Mouse (Mus musculus): ENCODE data around the gene Dgka. TPM values are rescaled to one million over a fixed set of nuclear protein-coding genes. Genes with fewer than 3 reads are reported as not detected.

Gene Dgka
- polyA plus RNA-seq, 1 experiment from 2014 or later, result 12.3 TPM

DNA sequence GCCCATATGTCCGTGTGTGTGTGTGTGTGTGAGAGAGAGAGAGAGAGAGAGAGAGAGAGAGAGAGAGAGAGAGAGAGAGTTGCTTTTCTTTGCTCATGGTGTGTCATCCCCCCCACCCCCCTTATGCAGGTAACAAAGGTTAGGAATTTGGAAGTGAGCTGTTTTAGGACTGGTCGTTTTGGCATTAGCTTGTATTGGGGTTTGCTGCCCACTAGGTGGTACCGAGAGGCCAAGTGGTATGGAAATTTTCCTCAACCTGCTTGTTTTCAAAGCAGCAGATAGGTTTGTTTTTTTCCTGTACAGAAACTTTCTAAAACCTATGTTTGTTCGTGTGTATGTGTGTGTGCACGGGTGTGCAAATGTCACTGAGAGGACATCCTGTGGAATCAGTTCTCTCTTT lies 29.0 kb upstream of the Dgka start:
- Histone ChIP-seq H3K27me3 (ENCODE audit: control insufficient read depth, insufficient read depth, low read length) (no peaks in the 10 kb centered on the region), H3K9me3 (replicated peaks; ENCODE audit: control insufficient read depth, low read length) (no peaks in the 10 kb centered on the region), H3K9ac (ENCODE audit: low read length) (no peak overlapping the region), H3K4me2 (ENCODE audit: low read depth, low read length) (no peak overlapping the region), H3K4me1 (ENCODE audit: control insufficient read depth, insufficient read depth, low read length) (no peaks in the 10 kb centered on the region), H3K4me3 (ENCODE audit: low read length) (no peak overlapping the region), H3K27ac (ENCODE audit: low read length) (no peak overlapping the region), H3K36me3 (ENCODE audit: control insufficient read depth, insufficient read depth) (no peaks in the 10 kb centered on the region)
- ATAC-seq (replicated peaks; ENCODE audit: extremely low read depth, insufficient read depth, low FRiP score), result no peak
- 17% methylated on average over 5 of the region's 5 CpGs for WGBS

DNA sequence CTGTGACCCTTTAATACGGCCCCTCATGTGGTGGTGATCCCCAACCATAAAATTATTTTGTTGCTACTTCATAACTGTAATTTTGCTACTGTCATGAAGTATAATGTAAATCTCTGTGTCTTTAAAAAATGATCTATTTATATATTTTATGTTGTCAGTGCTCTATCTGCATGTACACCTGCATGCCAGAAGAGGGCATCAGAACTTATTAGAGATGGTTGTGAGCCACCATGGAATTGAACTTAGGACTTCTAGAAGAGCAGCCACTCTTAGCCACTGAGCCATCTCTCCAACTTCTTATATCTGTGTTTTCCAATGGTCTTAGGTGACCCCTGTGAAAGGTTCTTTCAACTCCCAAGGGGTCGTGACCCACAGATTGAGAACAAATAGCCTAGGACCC lies 28.2 kb upstream of the Dgka start:
- H3K4me2 ChIP-seq (ENCODE audit: low read depth, low read length), result no peak overlapping the region
- WGBS, result 73% methylated on average over 2 of the region's 2 CpGs
- no peak overlapping the region for H3K9ac ChIP-seq (ENCODE audit: low read length)
- H3K36me3 ChIP-seq (ENCODE audit: control insufficient read depth, insufficient read depth), result no peaks in the 10 kb centered on the region
- no peaks in the 10 kb centered on the region for H3K27me3 ChIP-seq (ENCODE audit: control insufficient read depth, insufficient read depth, low read length)
- H3K4me3 ChIP-seq (ENCODE audit: low read length), result no peak overlapping the region
- H3K27ac ChIP-seq (ENCODE audit: low read length), result no peak overlapping the region
- H3K9me3 ChIP-seq (replicated peaks; ENCODE audit: control insufficient read depth, low read length), result no peaks in the 10 kb centered on the region
- no peaks in the 10 kb centered on the region for H3K4me1 ChIP-seq (ENCODE audit: control insufficient read depth, insufficient read depth, low read length)
- no peak for ATAC-seq (replicated peaks; ENCODE audit: extremely low read depth, insufficient read depth, low FRiP score)

DNA sequence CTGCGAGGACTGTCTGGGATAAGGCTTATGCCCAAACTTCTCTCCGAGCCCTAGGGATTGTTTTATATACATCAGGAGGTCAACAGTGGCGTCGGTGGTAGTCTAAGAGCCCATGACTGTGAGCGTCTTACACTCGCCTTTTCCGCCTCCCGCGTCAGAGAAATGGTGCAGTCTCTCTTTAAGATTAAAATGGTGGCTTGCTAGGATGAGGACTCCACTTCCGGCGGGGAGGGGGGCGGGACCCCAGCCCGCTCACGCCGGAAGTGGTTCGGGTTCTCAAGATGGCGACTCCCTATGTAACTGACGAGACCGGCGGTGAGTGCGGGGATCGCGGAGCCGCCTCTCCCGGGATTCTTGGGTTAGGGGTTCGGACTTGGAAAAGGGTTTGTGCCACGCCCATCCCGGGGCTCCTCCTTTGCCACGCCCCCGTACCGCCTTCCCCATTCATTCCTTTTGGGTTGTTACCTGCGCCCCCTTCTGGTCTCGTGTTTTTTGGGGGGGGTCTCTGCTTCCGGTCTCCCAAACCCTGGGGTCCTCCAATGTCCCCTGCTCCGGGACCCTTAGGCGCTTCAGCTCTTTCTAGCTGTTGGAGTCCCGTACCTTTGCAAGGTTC lies 3.7 kb upstream of the Dgka start:
- H3K4me2 ChIP-seq (ENCODE audit: low read depth, low read length), result peak overlapping the region; percentile 92
- H3K9me3 ChIP-seq (replicated peaks; ENCODE audit: control insufficient read depth, low read length), result no peaks in the 10 kb centered on the region
- no peaks in the 10 kb centered on the region for H3K27me3 ChIP-seq (ENCODE audit: control insufficient read depth, insufficient read depth, low read length)
- H3K36me3 ChIP-seq (ENCODE audit: control insufficient read depth, insufficient read depth), result no peaks in the 10 kb centered on the region
- H3K27ac ChIP-seq (ENCODE audit: low read length), result peak overlapping the region; percentile 96
- peak overlapping the region; percentile 87 for H3K9ac ChIP-seq (ENCODE audit: low read length)
- ATAC-seq (replicated peaks; ENCODE audit: extremely low read depth, insufficient read depth, low FRiP score), result peak; percentile 75
- H3K4me3 ChIP-seq (ENCODE audit: low read length), result peak overlapping the region; percentile 94
- under 1% methylated on average over 37 of the region's 37 CpGs for whole genome bisulfite sequencing
- H3K4me1 ChIP-seq (ENCODE audit: control insufficient read depth, insufficient read depth, low read length), result peaks cover 22% of the 10 kb centered on the region

DNA sequence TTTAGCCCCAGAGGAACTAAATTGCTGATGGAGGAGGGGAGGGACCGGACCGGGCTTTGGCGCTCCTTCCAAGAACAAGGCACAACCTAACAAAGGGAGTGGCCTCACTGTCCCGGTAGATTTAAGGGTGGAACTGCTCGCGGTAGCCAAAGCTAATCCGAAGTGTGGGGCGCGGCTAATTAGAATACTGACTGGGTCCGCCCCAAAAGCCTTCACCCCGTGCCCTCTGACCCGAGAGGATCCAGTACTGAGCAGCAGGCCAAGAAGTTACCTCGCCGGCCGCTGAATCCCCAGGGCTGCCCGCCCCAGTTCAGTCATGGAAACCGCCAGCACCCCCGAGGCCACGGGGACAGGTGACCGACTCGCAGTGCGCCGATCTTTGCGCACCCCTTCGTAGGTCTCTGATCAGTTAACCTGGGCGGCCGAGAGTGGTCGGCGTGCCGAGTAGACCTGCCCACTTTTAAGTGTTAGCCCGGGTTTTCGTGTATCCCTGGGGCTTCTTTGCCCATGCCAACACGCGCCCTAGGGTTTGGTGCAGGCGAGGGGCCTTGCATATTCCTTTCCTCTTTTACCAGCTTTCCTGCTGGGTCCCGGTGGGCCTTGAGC lies 3.1 kb upstream of the Dgka start, which contains the start of gene Pym1:
Gene Pym1 (plus strand): TSS at position 244 of the 606 bp plus-strand sequence.
- H3K9ac ChIP-seq (ENCODE audit: low read length), result peak within 1 kb of the TSS; percentile 87
- WGBS, result under 1% methylated on average over 36 of the region's 36 CpGs
- peak; percentile 26 for ATAC-seq (replicated peaks; ENCODE audit: extremely low read depth, insufficient read depth, low FRiP score)
- H3K9me3 ChIP-seq (replicated peaks; ENCODE audit: control insufficient read depth, low read length), result no peaks in the 10 kb centered on the region
- H3K27ac ChIP-seq (ENCODE audit: low read length), result peak within 1 kb of the TSS; percentile 96
- H3K4me1 ChIP-seq (ENCODE audit: control insufficient read depth, insufficient read depth, low read length), result peaks cover 27% of the 10 kb centered on the region
- H3K27me3 ChIP-seq (ENCODE audit: control insufficient read depth, insufficient read depth, low read length), result no peaks in the 10 kb centered on the region
- H3K36me3 ChIP-seq (ENCODE audit: control insufficient read depth, insufficient read depth), result no peaks in the 10 kb centered on the region
- peak within 1 kb of the TSS; percentile 92 for H3K4me2 ChIP-seq (ENCODE audit: low read depth, low read length)
- H3K4me3 ChIP-seq (ENCODE audit: low read length), result peak within 1 kb of the TSS; percentile 94

DNA sequence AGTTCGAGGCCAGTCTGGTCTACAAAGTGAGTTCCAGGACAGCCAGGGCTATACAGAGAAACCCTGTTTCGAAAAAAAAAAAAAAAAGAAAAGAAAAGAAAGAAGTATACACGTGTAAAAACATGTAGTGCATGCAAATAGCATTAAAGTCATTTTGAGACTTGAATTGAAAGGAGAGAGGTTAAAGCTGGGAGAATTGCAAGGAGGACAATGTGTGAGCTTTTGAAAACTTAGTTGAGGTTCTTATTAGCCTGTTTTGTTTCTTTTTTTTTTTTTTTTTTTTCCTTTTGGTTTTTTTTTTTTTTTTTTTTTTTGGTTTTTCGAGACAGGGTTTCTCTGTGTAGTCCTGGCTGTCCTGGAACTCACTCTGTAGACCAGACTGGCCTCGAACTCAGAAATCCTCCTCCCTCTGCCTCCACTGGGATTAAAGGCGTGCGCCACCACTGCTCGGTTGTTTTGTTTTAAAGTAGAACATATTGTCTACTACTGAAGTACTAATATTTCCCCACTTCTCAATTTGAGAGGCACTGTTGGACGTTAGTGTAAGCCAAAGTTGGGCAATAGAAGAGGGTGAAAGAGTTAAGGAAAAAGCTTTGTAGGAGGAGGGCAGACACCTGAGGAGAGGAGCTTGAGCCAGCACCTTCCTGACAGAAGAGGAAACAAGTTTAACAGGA lies 2.5 kb upstream of the Dgka start:
- 53% methylated on average over 9 of the region's 9 CpGs for WGBS
- Histone ChIP-seq H3K4me3 (ENCODE audit: low read length) (peak overlapping the region; percentile 94), H3K4me2 (ENCODE audit: low read depth, low read length) (peak overlapping the region; percentile 92), H3K36me3 (ENCODE audit: control insufficient read depth, insufficient read depth) (no peaks in the 10 kb centered on the region), H3K9ac (ENCODE audit: low read length) (peak overlapping the region; percentile 87), H3K27me3 (ENCODE audit: control insufficient read depth, insufficient read depth, low read length) (no peaks in the 10 kb centered on the region), H3K9me3 (replicated peaks; ENCODE audit: control insufficient read depth, low read length) (no peaks in the 10 kb centered on the region), H3K27ac (ENCODE audit: low read length) (peak overlapping the region; percentile 96), H3K4me1 (ENCODE audit: control insufficient read depth, insufficient read depth, low read length) (peaks cover 32% of the 10 kb centered on the region)
- ATAC-seq (replicated peaks; ENCODE audit: extremely low read depth, insufficient read depth, low FRiP score), result no peak

DNA sequence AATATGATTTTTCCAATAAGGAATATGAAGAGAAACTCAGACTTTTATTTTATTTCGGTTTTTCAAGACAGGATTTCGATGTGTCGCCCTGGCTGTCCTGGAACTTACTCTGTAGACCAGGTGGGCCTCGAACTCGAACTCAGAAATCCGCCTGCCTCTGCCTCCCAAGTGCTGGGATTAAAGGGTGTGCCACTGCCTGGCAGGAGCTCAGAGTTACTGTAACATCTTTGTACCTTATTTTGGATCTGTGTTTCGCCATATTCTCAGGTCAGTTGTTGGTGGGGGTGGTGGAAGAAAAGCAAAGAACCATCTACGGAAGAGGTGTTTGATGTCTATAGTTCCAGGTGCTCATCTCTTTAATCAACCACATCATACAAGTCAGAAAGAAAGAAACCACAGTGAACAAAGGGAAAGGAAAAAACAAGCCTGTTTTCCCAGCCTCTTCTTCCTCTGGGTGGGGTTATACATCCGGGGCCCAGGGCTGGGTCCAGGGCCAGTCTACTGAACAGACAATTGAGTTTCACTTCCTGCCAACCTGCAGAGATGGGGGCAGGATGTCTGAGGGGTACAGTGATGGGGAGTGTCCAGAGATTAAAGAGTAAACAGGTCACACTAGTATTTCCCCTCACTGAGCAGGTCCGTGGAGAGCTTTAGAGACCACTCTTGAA lies 1.4 kb upstream of the Dgka start:
- peak; percentile 30; the same call in 1 of the 2 replicates for ATAC-seq (replicated peaks; ENCODE audit: extremely low read depth, insufficient read depth, low FRiP score)
- Histone ChIP-seq H3K4me2 (ENCODE audit: low read depth, low read length) (no peak overlapping the region; the same call in 1 of the 2 replicates), H3K9ac (ENCODE audit: low read length) (no peak overlapping the region), H3K27ac (ENCODE audit: low read length) (peak overlapping the region; percentile 69; the same call in 1 of the 2 replicates), H3K9me3 (replicated peaks; ENCODE audit: control insufficient read depth, low read length) (no peaks in the 10 kb centered on the region), H3K4me3 (ENCODE audit: low read length) (peak overlapping the region; percentile 16; the same call in 1 of the 2 replicates), H3K36me3 (ENCODE audit: control insufficient read depth, insufficient read depth) (no peaks in the 10 kb centered on the region), H3K27me3 (ENCODE audit: control insufficient read depth, insufficient read depth, low read length) (no peaks in the 10 kb centered on the region), H3K4me1 (ENCODE audit: control insufficient read depth, insufficient read depth, low read length) (peaks cover 32% of the 10 kb centered on the region)
- 85% methylated on average over 10 of the region's 10 CpGs for WGBS

DNA sequence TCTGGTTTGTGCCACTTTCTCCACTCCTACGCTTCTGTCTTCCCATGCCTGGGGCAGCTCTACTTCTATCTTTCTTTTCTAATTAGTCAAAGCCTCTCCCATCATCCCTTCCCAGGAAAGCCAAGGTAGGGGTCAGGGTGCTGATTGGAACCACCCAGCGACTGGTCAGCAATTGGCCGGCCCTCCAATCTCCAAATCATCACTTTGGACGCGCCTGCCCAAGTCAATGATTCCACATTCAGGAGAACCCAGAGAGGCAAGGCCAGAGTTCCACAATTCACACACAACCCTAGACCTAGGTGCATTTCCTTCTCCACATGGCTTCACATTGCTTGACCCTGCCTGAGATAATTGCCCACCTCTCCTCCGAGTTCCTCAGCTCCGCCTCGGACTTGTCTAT lies 444 bp downstream of the Dgka start:
- no peak for ATAC-seq (replicated peaks; ENCODE audit: extremely low read depth, insufficient read depth, low FRiP score)
- Histone ChIP-seq H3K4me1 (ENCODE audit: control insufficient read depth, insufficient read depth, low read length) (peaks cover 27% of the 10 kb centered on the region), H3K9me3 (replicated peaks; ENCODE audit: control insufficient read depth, low read length) (no peaks in the 10 kb centered on the region), H3K36me3 (ENCODE audit: control insufficient read depth, insufficient read depth) (no peaks in the 10 kb centered on the region), H3K27me3 (ENCODE audit: control insufficient read depth, insufficient read depth, low read length) (no peaks in the 10 kb centered on the region), H3K27ac (ENCODE audit: low read length) (peak overlapping the region; percentile 55), H3K4me2 (ENCODE audit: low read depth, low read length) (peak overlapping the region; percentile 88), H3K4me3 (ENCODE audit: low read length) (peak overlapping the region; percentile 70), H3K9ac (ENCODE audit: low read length) (peak overlapping the region; percentile 80)
- WGBS, result 22% methylated on average over 8 of the region's 8 CpGs

DNA sequence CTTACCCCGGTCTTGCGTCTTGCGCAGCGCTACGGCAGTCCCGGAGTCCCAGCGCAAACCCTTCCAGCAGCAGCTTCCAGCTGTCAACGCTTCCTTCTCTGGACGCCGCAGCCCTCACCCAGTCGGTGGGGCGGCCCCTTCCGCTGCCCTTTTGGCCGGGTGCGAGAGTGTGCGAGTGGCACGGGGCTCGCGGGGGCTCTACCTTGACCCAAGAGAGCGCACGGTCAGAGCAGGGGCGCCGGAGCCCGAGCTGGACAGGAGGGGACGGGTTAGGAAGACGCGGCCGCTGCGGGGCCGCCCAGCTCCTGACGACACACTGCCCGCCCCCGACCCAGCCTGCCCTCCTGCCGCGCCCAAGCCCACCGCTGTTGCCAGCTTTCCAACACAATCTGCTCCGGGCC lies 864 bp downstream of the Dgka start:
- Histone ChIP-seq H3K4me3 (ENCODE audit: low read length) (peak overlapping the region; percentile 70), H3K36me3 (ENCODE audit: control insufficient read depth, insufficient read depth) (no peaks in the 10 kb centered on the region), H3K9me3 (replicated peaks; ENCODE audit: control insufficient read depth, low read length) (no peaks in the 10 kb centered on the region), H3K27me3 (ENCODE audit: control insufficient read depth, insufficient read depth, low read length) (no peaks in the 10 kb centered on the region), H3K9ac (ENCODE audit: low read length) (peak overlapping the region; percentile 80), H3K4me2 (ENCODE audit: low read depth, low read length) (peak overlapping the region; percentile 88), H3K27ac (ENCODE audit: low read length) (peak overlapping the region; percentile 55), H3K4me1 (ENCODE audit: control insufficient read depth, insufficient read depth, low read length) (peaks cover 23% of the 10 kb centered on the region)
- WGBS, result under 1% methylated on average over 37 of the region's 37 CpGs
- peak; percentile 34 for ATAC-seq (replicated peaks; ENCODE audit: extremely low read depth, insufficient read depth, low FRiP score)
